Mouse (Mus musculus): ENCODE measurements around the gene Slk. TPM values are rescaled to one million over a fixed set of nuclear protein-coding genes. Genes with fewer than 3 reads are reported as not detected.

Slk gene
- 4.7 and 5.8 TPM in 2 replicates for polyA plus RNA-seq (2015; fragmentation: Nextera tagmentation; extraction: Ambion mirVana)

GRCm38 (mm10) chr19:47579225-47579787 is at the start of gene Slk:
Gene Slk (plus strand): TSS chr19:47579678.
- Histone ChIP-seq H3K9me3 (replicated peaks; ENCODE audit: control insufficient read depth, low read length, poor library complexity, severe bottlenecking) (no peaks in the 10 kb centered on the region), H3K27ac (ENCODE audit: low read length) (peak within 1 kb of the TSS; percentile 91), H3K9ac (ENCODE audit: low read depth, low read length) (peak within 1 kb of the TSS; percentile 97), H3K4me1 (ENCODE audit: control insufficient read depth, insufficient read depth, low read length) (peaks cover 25% of the 10 kb centered on the region), H3K4me2 (ENCODE audit: low read length) (peak within 1 kb of the TSS; percentile 75), H3K4me3 (ENCODE audit: low read depth, low read length) (peak within 1 kb of the TSS; percentile 77), H3K36me3 (ENCODE audit: control insufficient read depth, insufficient read depth, low read length) (no peaks in the 10 kb centered on the region), H3K27me3 (ENCODE audit: control insufficient read depth, insufficient read depth, low read depth, low read length) (no peaks in the 10 kb centered on the region)
- under 1% methylated on average over 59 of the region's 83 CpGs for WGBS
- ATAC-seq = peak; percentile 93

GRCm38 (mm10) chr19:47531309-47531708 is 48.2 kb upstream of the Slk start:
- H3K27ac ChIP-seq (ENCODE audit: low read length) = no peak overlapping the region
- H3K27me3 ChIP-seq (ENCODE audit: control insufficient read depth, insufficient read depth, low read depth, low read length) = no peaks in the 10 kb centered on the region
- no peak for ATAC-seq
- 0 out of 2 replicates have a peak, but pooled peaks cover 3% of the 10 kb centered on the region for H3K9me3 ChIP-seq (replicated peaks; ENCODE audit: control insufficient read depth, low read length, poor library complexity, severe bottlenecking)
- no peaks in the 10 kb centered on the region for H3K36me3 ChIP-seq (ENCODE audit: control insufficient read depth, insufficient read depth, low read length)
- no peak overlapping the region for H3K9ac ChIP-seq (ENCODE audit: low read depth, low read length)
- whole genome bisulfite sequencing = 79% methylated on average over 5 of the region's 5 CpGs
- H3K4me3 ChIP-seq (ENCODE audit: low read depth, low read length) = no peak overlapping the region
- H3K4me1 ChIP-seq (ENCODE audit: control insufficient read depth, insufficient read depth, low read length) = peaks cover 5% of the 10 kb centered on the region
- H3K4me2 ChIP-seq (ENCODE audit: low read length) = no peak overlapping the region

- Histone ChIP-seq H3K4me1 (ENCODE audit: control insufficient read depth, insufficient read depth, low read length) (peaks cover 7% of the 10 kb centered on the region), H3K4me2 (ENCODE audit: low read length) (no peak overlapping the region), H3K9ac (ENCODE audit: low read depth, low read length) (no peak overlapping the region), H3K27ac (ENCODE audit: low read length) (no peak overlapping the region), H3K27me3 (ENCODE audit: control insufficient read depth, insufficient read depth, low read depth, low read length) (no peaks in the 10 kb centered on the region), H3K9me3 (replicated peaks; ENCODE audit: control insufficient read depth, low read length, poor library complexity, severe bottlenecking) (0 out of 2 replicates have a peak, but pooled peaks cover 3% of the 10 kb centered on the region), H3K4me3 (ENCODE audit: low read depth, low read length) (no peak overlapping the region), H3K36me3 (ENCODE audit: control insufficient read depth, insufficient read depth, low read length) (no peaks in the 10 kb centered on the region)
- WGBS = 90% methylated on average over 3 of the region's 3 CpGs
- ATAC-seq = no peak
Measured at GRCm38 (mm10) chr19:47532449-47532848, 47.0 kb upstream of the Slk start.

GRCm38 (mm10) chr19:47534131-47534530 is 45.3 kb upstream of the Slk start:
- Histone ChIP-seq H3K36me3 (ENCODE audit: control insufficient read depth, insufficient read depth, low read length) (no peaks in the 10 kb centered on the region), H3K9ac (ENCODE audit: low read depth, low read length) (no peak overlapping the region), H3K4me1 (ENCODE audit: control insufficient read depth, insufficient read depth, low read length) (peaks cover 10% of the 10 kb centered on the region), H3K27me3 (ENCODE audit: control insufficient read depth, insufficient read depth, low read depth, low read length) (no peaks in the 10 kb centered on the region), H3K9me3 (replicated peaks; ENCODE audit: control insufficient read depth, low read length, poor library complexity, severe bottlenecking) (0 out of 2 replicates have a peak, but pooled peaks cover 3% of the 10 kb centered on the region), H3K27ac (ENCODE audit: low read length) (no peak overlapping the region), H3K4me3 (ENCODE audit: low read depth, low read length) (no peak overlapping the region), H3K4me2 (ENCODE audit: low read length) (no peak overlapping the region)
- ATAC-seq = no peak
- WGBS = 73% methylated on average over 1 of the region's 1 CpGs

GRCm38 (mm10) chr19:47536521-47537299 is 42.8 kb upstream of the Slk start:
- H3K27ac ChIP-seq (ENCODE audit: low read length) = peak overlapping the region; percentile 58
- WGBS = 6% methylated on average over 39 of the region's 39 CpGs

GRCm38 (mm10) chr19:47537300-47537792 is 42.1 kb upstream of the Slk start, which contains the start of gene Stn1:
Gene Stn1 (minus strand): TSS chr19:47537507.
- Histone ChIP-seq H3K27ac (ENCODE audit: low read length) (peak within 1 kb of the TSS; percentile 58), H3K4me3 (ENCODE audit: low read depth, low read length) (peak within 1 kb of the TSS; percentile 42), H3K4me1 (ENCODE audit: control insufficient read depth, insufficient read depth, low read length) (peaks cover 10% of the 10 kb centered on the region), H3K4me2 (ENCODE audit: low read length) (peak within 1 kb of the TSS; percentile 54), H3K36me3 (ENCODE audit: control insufficient read depth, insufficient read depth, low read length) (no peaks in the 10 kb centered on the region), H3K9me3 (replicated peaks; ENCODE audit: control insufficient read depth, low read length, poor library complexity, severe bottlenecking) (0 out of 2 replicates have a peak, but pooled peaks cover 3% of the 10 kb centered on the region), H3K9ac (ENCODE audit: low read depth, low read length) (peak within 1 kb of the TSS; percentile 40), H3K27me3 (ENCODE audit: control insufficient read depth, insufficient read depth, low read depth, low read length) (no peaks in the 10 kb centered on the region)
- peak; percentile 68 for ATAC-seq
- WGBS = 3% methylated on average over 10 of the region's 10 CpGs

More at GRCm38 (mm10) chr19:47536521-47537299, 42.8 kb upstream of the Slk start:
- Histone ChIP-seq H3K4me2 (ENCODE audit: low read length) (peak overlapping the region; percentile 54), H3K9ac (ENCODE audit: low read depth, low read length) (peak overlapping the region; percentile 40), H3K4me1 (ENCODE audit: control insufficient read depth, insufficient read depth, low read length) (peaks cover 10% of the 10 kb centered on the region), H3K4me3 (ENCODE audit: low read depth, low read length) (peak overlapping the region; percentile 42), H3K9me3 (replicated peaks; ENCODE audit: control insufficient read depth, low read length, poor library complexity, severe bottlenecking) (0 out of 2 replicates have a peak, but pooled peaks cover 3% of the 10 kb centered on the region), H3K27me3 (ENCODE audit: control insufficient read depth, insufficient read depth, low read depth, low read length) (no peaks in the 10 kb centered on the region), H3K36me3 (ENCODE audit: control insufficient read depth, insufficient read depth, low read length) (no peaks in the 10 kb centered on the region)
- ATAC-seq = peak; percentile 97

- H3K9me3 ChIP-seq (replicated peaks; ENCODE audit: control insufficient read depth, low read length, poor library complexity, severe bottlenecking) = no peaks in the 10 kb centered on the region
- 89% methylated on average over 6 of the region's 6 CpGs for WGBS
- no peak overlapping the region for H3K4me3 ChIP-seq (ENCODE audit: low read depth, low read length)
- no peak overlapping the region; the same call in 1 of the 2 replicates for H3K27ac ChIP-seq (ENCODE audit: low read length)
- peak overlapping the region; percentile 54 for H3K4me2 ChIP-seq (ENCODE audit: low read length)
- H3K9ac ChIP-seq (ENCODE audit: low read depth, low read length) = no peak overlapping the region; the same call in 1 of the 2 replicates
- H3K27me3 ChIP-seq (ENCODE audit: control insufficient read depth, insufficient read depth, low read depth, low read length) = no peaks in the 10 kb centered on the region
- peaks cover 10% of the 10 kb centered on the region for H3K4me1 ChIP-seq (ENCODE audit: control insufficient read depth, insufficient read depth, low read length)
- H3K36me3 ChIP-seq (ENCODE audit: control insufficient read depth, insufficient read depth, low read length) = no peaks in the 10 kb centered on the region
- no peak for ATAC-seq
Measured at GRCm38 (mm10) chr19:47537879-47538278, 41.6 kb upstream of the Slk start.

- Histone ChIP-seq H3K27ac (ENCODE audit: low read length) (no peak overlapping the region), H3K4me1 (ENCODE audit: control insufficient read depth, insufficient read depth, low read length) (peaks cover 10% of the 10 kb centered on the region), H3K4me2 (ENCODE audit: low read length) (no peak overlapping the region), H3K27me3 (ENCODE audit: control insufficient read depth, insufficient read depth, low read depth, low read length) (no peaks in the 10 kb centered on the region), H3K9me3 (replicated peaks; ENCODE audit: control insufficient read depth, low read length, poor library complexity, severe bottlenecking) (no peaks in the 10 kb centered on the region), H3K4me3 (ENCODE audit: low read depth, low read length) (no peak overlapping the region), H3K9ac (ENCODE audit: low read depth, low read length) (no peak overlapping the region), H3K36me3 (ENCODE audit: control insufficient read depth, insufficient read depth, low read length) (no peaks in the 10 kb centered on the region)
- 31% methylated on average over 6 of the region's 6 CpGs for WGBS
- ATAC-seq = no peak
Measured at GRCm38 (mm10) chr19:47538801-47539200, 40.7 kb upstream of the Slk start.

- Histone ChIP-seq H3K4me3 (ENCODE audit: low read depth, low read length) (no peak overlapping the region), H3K27me3 (ENCODE audit: control insufficient read depth, insufficient read depth, low read depth, low read length) (no peaks in the 10 kb centered on the region), H3K4me1 (ENCODE audit: control insufficient read depth, insufficient read depth, low read length) (peaks cover 3% of the 10 kb centered on the region; the same call in 1 of the 2 replicates), H3K9me3 (replicated peaks; ENCODE audit: control insufficient read depth, low read length, poor library complexity, severe bottlenecking) (no peaks in the 10 kb centered on the region), H3K36me3 (ENCODE audit: control insufficient read depth, insufficient read depth, low read length) (no peaks in the 10 kb centered on the region), H3K9ac (ENCODE audit: low read depth, low read length) (no peak overlapping the region), H3K4me2 (ENCODE audit: low read length) (no peak overlapping the region), H3K27ac (ENCODE audit: low read length) (no peak overlapping the region)
- 69% methylated on average over 7 of the region's 7 CpGs for WGBS
- no peak for ATAC-seq
Measured at GRCm38 (mm10) chr19:47542441-47542840, 37.0 kb upstream of the Slk start.
